Mouse (Mus musculus) heart, postnatal 0 days (tissue): Measurements from ENCODE around the gene Stfa2l1.
"Not testable (repeated sequence)": the region's sequence is repeated elsewhere in the genome, so short reads cannot be mapped to it uniquely, and the experiment has no call there.

ENCODE experiments used
- CTCF ChIP-seq: IDR thresholded peaks from 2 replicates; pipeline ENCODE4 v1.5.1; 2016; ENCODE audit warnings: antibody characterized with exemption, control low read depth, low read depth
- EP300 ChIP-seq: IDR thresholded peaks from 2 replicates; pipeline ENCODE4 v1.6.1; 2016; ENCODE audit warnings: antibody characterized with exemption, low read depth

GRCm38 (mm10) chr16:36167841-36168240 is 11.2 kb downstream of the Stfa2l1 start:
- not testable (repeated sequence) for TF ChIP-seq EP300, CTCF
